Mouse (Mus musculus) embryo, embryonic 11.5 days (tissue): ENCODE measurements around the gene Phc1.

Source experiments
- DNase-seq: peaks from one replicate; pipeline ENCODE4 v3.0.0-alpha.2; 2012; ENCODE audit warnings: low read depth, low spot score

Gene Phc1

GRCm38 (mm10) chr6:122339047-122339647 lies 1.2 kb downstream of the Phc1 start:
- DNase-seq, result peak; percentile 49

DNA sequence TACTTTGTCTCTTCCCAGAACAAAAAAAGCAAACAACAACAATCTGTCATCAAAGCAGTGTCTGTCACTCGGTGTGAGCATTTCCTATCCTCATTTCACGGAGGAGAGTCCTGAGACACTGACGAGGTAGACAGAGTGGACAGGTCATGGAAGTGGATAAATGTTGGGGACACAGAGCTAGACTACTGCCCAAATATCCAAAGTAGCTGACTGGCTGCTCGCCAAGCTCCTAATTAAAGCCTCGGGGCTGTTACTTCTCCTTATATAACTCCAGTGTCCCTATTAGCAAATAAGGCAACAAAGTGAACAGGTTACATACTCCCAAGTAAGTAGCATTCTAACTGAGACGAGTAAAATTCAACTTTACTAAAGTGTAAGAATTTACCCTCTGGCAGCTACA lies 2.8 kb downstream of the Phc1 start:
- DNase-seq, result no peak

DNA sequence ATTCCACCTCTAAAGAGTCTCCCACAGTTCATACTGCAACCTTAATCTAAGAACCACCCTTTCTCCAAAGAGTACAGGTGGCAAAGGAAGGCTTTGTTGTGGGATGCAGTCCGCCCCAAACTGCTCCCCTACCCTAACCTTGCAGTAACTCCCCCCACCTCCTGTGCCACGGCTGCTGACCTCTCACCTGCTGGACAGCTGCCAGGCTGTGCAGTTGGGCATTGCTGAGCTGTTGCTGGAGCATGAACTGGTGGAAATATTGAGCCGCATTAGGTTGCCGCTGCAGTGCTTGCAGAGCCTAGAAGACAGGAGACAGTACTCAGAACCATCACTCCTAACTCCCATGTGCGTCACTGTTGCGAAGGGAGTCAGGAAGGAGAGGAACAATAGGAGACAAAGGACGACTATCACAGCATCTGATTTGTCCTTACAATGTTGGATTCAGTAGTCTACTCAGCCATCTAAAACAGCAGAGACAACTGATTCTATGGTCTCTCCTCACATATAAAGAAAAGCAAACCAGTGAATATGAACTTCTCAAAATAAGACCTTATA lies 5.5 kb downstream of the Phc1 start:
- no peak for DNase-seq

DNA sequence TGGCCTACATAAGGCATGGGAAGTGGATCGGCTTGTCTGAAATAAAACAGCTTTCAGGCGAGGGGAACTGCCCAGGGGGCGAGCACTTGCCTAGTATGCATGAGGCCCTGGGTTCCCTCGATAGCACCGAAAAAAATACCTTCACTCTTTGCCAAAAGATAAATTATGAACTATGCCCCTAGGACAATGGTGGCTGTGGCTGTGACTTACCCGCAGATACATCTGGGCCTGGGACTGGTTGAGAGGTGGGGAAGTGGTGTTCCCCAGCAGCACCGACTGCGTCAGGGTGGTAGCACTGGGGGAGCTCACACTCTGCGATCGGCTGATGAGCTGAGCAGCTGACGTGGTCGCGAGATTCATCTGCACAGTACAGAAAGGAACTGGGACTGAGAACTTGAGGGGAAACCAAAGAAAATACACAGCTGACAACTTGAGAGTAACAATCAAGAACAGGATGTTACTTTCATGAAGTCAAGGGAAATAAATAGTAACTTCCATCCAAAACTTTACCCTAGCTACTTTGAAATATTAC lies 7.2 kb downstream of the Phc1 start:
- no peak for DNase-seq

DNA sequence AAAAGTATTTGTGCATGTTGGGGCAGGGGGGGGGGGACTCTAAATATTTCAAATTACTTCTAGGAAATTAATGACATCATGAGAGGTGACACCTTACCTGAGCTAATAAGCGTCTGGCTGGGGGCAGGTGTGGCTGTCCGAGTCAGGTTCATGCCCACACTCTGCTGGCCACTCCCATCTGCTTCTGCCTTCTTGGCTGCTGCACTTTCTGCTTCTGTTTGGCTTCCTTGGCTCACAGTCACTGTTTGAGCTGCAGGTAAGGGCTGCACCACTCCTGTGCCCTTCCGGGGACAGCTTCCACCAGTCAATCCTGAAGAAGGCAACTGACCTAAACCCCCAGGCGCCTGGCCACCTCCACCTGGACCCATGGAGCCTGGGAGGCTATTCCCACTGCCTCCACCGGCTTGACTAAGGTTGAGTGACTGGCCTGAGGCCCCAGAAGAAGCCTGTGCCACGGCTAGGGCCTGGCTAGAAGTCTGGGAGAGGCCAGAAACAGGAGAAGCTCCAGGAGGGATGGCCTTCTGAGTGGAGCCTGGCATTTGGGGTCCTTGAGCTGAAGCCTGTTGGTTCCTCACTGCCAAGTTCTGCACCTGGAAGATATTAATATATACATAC lies 14.9 kb downstream of the Phc1 start:
- DNase-seq, result no peak

GRCm38 (mm10) chr6:122318726-122319125 lies 21.6 kb downstream of the Phc1 start:
- no peak for DNase-seq

DNA sequence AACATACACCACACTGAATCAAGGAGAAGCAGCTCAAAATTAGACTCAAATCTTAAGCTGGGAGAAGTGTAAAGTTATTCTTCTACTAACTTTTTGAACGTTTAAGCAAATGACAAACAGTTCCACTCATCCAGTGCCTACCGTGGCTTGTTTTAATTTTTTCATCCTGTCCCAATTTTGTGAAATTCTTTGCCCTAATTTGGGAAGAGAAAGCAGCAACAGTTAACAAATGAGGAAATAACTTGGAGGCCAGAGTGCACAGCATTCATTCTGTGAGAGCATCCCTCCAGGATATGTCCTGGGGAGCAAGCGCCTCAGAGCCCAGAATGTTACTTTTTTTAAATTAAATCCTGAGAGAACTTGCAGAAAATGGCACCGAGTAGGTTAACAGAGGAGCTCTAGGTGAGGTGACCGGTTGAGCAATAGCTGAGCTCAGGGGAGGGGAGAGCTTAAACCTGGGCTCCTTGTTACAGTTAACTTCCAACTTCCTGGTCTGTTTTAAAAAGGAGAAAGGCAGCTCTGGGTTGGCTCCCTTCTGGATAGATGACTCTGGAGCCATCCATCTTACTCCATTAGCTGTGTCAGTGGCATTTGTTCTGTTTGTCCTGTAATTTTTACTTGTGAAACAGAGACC lies 30.1 kb downstream of the Phc1 start:
- DNase-seq, result no peak

- no peak for DNase-seq
These were observed 30.9 kb downstream of the Phc1 start for GRCm38 (mm10) chr6:122309446-122309960.

- peak; percentile 93 for DNase-seq
These were observed 31.6 kb downstream of the Phc1 start, which contains the start of gene M6pr for GRCm38 (mm10) chr6:122308505-122309393. M6pr (plus strand) TSS chr6:122308720.

DNA sequence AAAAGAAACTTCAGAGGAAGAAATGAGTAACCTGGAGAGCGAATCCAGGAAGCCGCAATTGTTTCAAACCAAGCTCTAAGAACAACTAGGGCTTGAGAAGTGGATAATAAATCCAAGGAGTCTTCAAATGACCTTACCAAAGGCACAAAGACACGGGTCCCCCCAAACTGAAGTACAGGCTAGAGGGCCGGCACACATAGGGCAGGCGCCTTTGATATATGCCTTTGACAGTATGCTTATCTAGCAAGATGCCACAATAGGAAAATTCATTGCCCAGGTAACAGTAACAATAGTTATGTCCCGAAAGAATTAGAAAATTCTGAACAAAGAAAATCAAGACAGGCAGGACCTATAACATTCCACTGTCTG lies 32.2 kb downstream of the Phc1 start:
- DNase-seq, result no peak

DNA sequence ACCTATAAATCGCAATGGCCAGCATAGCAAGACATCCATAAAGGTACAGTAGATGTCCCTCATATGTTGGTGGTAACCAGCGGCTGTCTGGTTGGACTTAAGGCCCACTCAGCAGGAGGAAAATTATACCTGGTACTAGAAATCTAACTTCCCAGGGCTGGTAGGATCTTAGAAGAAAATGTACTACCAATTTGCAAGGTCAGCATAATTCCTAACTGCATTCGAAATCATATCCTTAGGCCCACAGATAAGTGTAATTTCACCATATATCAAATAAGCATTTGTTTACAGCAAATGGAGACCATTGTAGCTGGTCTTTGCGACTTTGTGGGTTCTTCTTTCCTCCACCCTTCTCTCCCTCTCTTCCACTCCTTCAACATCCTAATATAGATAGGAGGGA lies 33.7 kb downstream of the Phc1 start:
- no peak for DNase-seq

DNA sequence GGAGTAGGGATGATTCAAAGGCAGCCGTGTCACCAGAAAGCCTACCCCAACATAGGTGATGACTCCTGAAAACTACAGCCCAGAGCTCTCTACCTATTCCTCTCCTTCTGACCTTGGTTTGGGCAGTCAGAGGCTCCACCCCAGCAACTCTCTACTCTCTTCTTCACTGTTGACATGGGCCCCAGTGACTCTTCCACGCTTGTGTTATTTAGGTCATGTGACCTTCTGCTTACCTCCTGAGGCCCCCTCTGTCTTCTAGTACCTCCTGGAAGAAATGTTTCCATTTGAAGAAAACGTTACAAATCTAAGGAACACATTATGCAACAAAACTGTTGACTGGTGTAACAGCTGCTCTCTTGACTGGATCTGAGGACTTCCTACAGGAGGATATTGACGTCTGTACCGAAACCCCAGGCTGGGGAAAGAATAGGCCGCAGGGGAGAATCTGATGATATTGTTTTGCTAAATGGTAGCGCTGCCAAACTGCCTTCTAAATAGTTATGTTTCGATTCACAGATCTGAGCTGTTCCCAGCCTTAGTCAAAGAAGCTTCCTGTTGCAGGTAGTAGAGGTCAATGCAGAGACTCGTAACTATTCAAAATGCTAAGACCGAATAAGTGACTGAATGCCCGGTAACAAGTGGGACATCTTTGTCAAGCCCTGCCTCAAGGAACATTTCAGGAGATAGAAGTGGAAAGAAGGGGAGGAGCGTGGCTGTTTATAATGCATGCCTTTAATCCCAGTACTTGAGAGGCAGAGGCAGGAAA lies 35.4 kb downstream of the Phc1 start:
- no peak for DNase-seq

- DNase-seq, result peak; percentile 67
These were observed 36.0 kb downstream of the Phc1 start for GRCm38 (mm10) chr6:122304355-122304754.

DNA sequence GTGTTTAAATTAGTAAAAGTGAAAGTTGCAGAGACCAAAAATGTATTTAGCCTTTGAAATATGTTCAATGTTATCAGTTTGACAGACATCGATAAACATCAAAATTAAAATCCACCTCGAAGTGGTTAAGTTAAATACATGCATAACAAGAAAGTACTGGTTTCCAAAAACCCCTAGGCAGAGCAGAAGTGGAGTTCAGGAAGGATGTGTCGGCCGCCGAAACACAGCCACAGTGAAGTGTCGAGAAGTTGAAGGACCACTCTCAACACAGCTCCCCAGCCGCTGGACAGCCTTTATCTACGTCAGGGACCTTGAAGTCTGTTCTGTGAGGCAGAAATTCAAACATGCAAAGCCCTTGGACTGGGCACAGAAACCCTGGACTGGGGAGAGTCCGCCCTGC lies 36.8 kb downstream of the Phc1 start:
- no peak for DNase-seq

DNA sequence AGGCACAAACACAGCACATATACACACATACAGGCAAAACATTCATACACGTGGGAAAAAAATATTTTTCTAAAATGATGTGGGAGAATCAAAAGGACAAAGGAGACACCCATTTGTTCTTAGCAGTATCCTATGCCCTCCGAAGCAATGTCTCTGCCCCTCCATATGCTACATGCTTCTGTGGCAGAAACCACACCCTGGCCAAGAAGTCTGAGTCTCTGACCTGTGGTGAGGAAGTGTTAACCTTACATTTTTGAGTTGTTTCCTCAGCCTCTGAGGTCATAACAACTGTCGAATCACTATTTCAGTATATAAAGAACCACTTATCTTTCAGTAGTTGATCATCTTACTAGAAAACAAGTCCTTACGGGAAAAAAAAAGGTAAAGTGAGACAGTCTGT lies 37.7 kb downstream of the Phc1 start:
- no peak for DNase-seq

GRCm38 (mm10) chr6:122302121-122302520 lies 38.2 kb downstream of the Phc1 start:
- no peak for DNase-seq

- no peak for DNase-seq
These were observed 40.7 kb downstream of the Phc1 start for GRCm38 (mm10) chr6:122299621-122300133.

- no peak for DNase-seq
These were observed 42.1 kb downstream of the Phc1 start for GRCm38 (mm10) chr6:122298223-122298609.

- no peak for DNase-seq
These were observed 42.8 kb downstream of the Phc1 start for GRCm38 (mm10) chr6:122297279-122298222.
